Mouse (Mus musculus) induced T-regulatory cell, adult 2 months (primary cell): ENCODE results near the gene Rapgef1.

ENCODE experiments used
- DNase-seq: peaks from one replicate; pipeline ENCODE4 v3.0.0-alpha.2; 2012; ENCODE audit warnings: low read depth

The Rapgef1 gene

DNA sequence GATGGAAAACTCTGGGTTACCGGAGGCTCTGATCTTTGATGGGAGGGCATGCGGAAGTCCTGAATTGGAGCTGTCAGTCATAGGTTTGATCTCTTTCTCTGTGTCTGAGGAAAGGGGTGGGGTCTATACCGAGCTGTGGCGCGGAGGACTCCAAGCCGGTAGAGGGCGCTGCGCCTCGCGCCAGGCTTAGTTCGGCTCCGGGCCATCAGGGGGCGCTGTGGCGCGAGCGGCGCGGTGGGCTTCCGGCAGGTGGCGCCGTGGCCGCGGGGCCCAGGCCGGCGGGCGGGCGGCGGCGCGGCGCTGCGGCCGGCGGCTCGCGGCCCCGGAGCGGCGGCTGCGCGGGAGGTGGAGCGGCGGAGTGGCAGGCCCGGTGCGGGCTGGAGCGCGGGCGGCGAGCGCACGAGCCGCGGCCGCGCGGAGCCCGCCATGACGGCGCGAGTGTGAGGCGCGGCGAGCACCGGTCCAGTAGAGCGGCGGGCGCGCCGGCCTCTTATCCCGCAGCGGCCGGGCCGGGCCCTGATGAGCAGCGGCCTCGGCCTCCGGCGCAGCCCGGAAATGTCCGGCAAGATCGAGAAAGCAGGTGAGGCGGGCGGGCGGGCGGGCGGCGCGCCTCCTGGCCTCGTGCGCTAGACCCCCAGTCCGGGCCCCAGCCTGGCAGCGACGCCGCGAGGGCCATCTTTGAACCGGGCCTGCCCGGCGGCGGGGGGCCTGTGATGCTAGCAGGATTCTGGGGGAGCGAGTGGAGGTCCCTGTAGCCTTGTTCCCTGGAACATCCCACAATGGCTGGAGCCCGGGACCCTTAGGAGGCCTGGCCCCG lies at the start of gene Rapgef1:
Rapgef1 (plus strand) TSS at position 237 of the 817 bp plus-strand sequence.
- DNase-seq, result peak; percentile 92

DNA sequence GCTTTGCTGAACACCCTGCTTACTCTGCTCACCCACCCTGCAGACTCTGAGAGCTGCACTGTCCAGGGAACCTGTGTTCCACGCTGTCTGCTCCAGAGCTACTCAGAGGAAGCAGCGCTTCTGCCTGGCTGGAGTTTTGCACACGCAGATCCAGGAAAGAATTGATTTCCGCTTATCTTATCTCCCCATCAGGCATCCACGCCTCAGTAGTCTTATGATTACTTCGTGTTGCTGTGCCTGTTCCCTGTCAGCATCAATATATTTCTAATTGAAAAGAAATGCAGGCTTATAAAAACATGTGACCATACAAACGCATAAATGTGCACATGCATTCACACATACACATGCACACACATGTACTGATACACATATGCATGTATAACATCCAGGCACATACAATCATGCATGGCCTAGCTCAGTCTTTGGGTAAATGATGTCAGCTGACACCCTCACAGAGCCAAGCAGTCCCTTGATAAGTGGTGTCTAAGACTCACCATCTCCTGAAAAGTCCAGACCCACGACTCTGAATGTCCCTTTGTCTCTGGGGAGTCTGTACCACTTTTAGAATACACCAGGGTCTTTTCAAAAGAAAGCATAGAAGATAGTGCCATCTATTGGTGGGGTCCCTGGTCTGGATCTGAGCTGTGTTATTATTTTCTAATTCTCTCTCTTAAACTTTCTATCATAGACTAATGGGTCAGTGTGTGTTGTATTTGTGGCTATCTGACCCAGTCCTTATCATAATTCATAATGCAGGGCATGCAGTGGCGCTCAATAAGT lies 47.4 kb upstream of the Rapgef1 start:
- no peak for DNase-seq

DNA sequence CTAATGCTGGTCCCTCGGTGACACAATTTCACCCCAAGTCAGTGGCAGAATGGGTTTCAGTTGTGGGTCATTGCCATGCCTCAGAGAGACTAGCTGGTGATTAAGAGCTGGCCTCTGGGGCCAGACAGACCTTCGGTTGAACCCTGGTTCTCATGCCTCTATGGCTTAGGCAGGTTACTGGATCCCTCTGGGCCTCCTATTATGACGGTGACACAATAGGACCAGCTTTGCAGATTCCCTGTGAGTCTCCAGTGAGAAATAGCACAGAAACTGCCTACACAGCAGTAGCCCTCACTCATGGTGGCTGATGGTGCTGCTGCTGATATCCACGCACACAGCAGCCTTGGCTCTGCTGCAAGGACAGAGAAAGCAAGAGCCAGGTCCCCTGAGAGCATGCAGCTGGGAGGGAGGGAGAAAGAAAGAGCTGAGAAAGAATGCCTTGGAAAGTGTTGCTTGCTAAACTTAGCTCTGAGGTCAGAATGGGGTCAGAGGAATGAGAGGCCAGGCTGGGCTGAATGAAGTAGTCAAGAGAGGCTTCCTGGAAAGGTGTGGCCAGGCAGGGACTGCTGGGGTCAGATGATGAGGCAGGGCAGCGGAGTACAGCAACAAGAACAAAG lies 46.6 kb upstream of the Rapgef1 start:
- no peak for DNase-seq

DNA sequence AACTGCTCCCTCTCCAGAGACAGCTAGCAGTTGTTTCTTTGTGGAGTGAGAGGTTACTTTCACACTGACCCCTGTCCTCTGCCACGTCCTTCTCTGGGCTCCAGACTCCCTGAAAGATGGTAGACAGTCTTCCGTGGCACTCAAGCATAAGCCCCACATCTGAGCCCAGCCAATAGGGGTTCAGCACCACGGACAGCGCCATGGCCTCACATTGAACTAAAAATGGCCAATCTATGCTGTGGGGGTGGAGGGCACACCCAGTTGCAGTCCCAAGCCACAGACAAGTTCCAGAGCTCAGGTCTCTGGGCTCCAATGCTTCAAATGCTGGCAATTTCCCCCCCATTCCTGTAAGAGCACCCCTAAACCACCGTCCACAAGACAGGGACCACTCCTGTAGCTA lies 45.9 kb upstream of the Rapgef1 start:
- peak; percentile 77 for DNase-seq

DNA sequence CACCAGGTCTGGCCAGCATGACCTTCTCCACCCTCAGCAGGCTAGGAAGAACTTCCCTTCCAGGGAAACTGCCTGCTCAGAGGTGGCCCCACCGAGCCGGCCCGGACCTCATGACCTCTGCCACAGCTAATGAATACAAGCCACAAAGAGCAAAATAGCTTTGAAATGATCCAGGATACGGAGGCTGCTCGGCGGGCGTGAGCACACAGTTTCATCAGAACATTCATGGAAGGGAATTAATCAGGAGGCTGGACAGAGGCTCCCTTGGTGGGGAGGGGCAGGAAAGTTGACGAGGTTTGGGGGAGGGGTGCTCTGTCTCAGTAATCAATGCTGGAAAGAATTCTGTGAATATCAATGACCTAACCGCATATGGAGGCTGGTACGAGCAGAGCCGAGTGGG lies 45.3 kb upstream of the Rapgef1 start:
- no peak for DNase-seq

DNA sequence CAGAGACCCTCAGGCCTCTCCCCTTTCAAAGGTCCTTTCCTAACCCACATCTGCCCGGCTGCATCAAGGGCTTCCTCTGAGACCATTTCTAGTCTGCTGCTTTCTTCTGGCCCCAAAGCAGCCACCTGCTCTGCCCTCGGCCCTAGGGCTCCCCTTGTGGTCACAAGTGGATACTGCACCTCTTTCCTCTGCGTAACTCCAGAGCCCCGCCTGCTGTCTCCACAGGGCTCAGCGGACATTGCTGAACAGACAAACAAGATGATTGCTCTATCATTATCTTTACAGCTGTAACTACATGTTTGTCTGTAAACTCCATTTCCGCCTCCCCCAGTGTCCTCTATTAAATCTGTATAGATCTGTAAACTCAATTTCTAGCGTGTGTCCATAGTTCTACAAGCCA lies 37.1 kb upstream of the Rapgef1 start:
- DNase-seq, result peak; percentile 80

DNA sequence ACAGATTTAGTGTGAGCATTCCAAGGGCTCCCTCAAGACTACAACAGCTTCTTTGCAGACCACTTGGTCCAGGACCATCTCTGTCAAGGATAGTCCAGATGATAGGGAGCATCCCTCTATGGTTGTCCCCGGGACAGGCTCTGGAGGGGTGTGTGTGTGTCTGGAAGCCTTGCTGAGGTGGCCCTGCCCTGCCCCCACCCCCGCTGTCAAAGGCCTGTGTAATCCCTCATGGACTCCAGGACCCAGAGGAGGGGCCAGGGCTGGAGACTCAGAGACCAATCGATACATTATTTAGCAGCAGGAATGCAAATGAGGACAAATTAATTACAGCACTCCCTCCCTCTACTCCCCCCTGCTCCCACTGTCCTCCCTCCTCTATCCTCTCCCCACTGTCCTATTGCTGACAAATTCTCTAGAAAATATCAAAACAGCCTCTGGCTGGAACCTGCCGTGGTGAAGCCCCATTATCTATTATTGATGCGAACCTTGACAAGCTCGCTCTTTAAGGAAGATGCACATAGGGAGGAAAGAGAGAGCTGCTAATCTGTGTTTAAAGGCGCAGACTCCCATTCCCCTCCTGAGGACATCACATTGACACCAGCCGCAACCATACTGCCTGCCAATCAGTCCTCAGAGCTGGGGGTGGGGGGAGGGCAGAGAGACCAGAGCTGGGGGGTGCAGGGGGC lies 33.4 kb upstream of the Rapgef1 start:
- no peak for DNase-seq

DNA sequence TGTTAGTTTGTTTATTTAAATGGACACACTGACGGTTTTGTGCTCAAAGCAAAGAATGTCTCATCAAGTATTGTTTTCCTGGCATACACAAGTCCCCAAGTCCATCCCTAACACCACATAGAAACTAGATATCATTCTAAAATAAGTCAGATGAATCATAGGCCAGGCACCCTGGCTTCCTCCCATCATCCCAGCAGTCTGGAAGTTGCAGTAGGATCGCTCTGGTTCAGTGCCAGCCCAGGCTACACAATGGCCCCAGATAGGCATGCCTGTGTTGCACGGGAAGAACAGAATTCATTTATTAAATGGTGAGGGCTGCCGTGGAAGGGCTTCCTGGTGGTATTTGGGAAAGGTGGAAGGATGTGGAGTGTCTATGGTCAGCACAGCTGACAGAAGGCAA lies 31.5 kb upstream of the Rapgef1 start:
- DNase-seq, result no peak

DNA sequence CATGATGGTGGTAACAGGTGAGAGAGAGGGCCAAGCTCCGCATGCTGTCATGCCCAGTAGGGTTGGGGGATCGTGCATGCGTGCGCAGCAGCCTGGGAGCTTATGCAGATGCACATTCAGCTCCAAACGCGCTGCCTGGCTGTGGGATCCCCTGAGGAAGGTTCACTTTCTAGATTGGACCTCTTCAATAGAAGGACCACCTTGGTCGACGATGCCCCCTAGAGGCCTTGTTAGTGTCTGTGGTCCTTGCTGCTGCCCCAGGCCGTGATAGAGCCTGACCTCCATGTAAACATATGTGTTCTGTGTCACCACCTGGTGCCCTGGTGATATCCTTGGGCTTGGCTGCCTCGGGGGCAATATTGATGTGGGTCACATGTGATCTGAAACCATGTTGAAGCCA lies 30.3 kb upstream of the Rapgef1 start:
- DNase-seq, result no peak

DNA sequence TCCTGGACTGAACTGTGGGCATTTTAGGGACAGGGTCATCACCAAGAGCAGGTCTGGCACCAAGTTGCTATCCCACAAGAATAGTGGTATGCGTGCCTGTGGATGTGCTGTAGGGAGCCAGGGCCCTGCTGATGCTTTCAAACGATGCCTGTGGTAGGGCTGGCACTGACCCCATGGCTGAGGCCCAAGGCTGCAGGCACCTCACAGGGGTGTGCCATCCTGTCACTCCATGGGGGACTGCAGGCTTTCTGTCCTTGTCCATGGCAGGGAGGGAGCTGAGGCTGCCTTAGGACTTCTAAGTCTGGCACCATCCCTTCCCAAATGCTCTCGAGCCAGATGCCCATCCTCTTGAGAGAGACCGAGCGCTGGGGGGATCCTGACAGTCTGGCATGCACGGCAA lies 27.9 kb upstream of the Rapgef1 start:
- no peak for DNase-seq

DNA sequence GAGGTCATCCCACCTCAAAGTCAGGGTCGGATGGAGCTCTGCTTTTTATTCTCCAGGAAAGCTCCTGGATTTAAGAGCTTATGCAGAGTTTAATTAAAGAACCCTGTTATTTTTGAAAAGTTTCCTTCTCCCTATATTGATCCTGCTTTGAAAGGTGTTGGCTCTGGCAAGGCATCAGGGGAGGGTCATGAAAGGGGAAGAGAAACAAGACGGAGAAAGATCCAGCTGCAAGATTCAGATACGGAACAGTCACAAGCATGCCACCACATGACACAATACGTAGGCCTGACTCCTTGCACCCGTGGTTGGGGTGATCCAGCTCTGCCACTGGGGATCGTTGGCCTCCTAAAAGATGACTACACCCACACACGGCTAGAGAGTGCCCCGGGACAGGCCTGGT lies 27.0 kb upstream of the Rapgef1 start:
- DNase-seq, result no peak

DNA sequence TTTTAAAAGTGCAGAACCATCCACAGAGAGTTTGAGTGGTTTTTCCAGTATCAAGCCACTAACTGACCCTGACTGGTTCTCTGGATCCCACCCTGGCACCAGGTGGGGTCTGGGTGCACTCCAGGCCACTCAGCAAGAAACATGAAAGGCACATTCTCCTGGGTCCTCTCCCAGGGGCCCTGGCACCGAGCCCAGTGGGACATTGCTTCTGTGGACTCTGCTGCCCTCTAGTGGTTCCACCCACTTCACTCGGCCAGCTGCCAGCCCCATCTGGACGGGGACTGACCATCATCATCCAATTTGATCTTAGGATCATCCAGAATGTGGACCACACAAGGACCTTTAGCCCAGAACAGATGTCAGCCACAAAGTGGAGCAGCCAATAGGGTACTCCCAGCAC lies 15.6 kb upstream of the Rapgef1 start:
- peak; percentile 73 for DNase-seq

DNA sequence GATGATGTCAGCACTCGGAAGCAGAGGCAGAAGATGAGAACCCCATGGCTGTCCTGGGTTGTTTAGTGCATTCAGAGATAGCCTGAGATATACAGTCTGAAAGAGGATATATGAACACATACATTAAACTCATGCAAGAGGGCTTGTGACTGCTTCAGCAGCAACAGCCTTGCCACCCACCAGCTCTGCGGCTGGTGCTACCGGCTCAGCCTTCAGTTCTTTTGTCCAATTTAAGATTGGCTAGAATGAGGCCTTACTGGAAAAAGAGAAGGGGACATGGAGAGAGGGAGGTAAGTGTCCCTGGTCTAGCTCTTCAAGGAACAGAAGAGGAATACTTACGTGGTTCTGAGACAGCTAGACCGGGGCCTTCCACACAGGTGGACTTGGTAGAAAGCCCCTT lies 13.9 kb upstream of the Rapgef1 start:
- DNase-seq, result no peak

DNA sequence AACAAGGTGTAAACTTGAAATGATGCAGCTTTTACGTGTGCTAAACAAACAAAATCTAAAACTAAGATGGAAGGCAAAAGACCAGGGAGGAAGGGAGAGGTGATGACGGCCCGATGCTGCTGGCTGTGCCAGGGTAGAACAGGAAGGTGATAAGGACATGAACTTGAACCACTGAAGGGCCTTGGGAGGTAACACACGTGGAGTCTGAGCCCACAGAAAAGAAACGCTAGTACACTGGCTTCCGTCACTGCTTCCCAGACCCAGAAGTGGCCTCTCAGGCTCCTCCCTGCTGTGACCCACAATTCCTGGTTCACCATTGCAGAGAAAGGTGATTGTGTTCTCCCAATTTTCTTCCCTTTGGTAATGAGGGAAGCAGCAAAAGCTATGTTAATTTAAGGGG lies 13.1 kb upstream of the Rapgef1 start:
- no peak for DNase-seq

DNA sequence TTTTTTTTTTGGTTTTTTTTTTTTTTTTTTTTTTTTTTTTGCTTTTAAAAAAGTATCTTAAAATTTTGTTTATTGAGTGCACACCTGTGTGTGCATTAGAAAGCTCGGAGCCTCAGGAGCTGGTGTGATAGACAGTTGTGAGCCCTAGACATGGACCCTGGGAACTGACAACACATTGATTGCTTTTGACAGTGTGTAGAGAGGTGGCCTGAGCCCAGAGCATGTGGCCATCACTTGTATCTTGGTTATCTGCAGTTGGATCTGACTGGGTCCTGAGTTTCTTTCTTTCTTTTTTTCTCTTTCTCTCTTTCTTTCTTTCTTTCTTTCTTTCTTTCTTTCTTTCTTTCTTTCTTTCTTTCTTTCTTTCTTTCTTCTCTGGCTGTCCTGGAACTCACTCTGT lies 2.2 kb upstream of the Rapgef1 start:
- no peak for DNase-seq

DNA sequence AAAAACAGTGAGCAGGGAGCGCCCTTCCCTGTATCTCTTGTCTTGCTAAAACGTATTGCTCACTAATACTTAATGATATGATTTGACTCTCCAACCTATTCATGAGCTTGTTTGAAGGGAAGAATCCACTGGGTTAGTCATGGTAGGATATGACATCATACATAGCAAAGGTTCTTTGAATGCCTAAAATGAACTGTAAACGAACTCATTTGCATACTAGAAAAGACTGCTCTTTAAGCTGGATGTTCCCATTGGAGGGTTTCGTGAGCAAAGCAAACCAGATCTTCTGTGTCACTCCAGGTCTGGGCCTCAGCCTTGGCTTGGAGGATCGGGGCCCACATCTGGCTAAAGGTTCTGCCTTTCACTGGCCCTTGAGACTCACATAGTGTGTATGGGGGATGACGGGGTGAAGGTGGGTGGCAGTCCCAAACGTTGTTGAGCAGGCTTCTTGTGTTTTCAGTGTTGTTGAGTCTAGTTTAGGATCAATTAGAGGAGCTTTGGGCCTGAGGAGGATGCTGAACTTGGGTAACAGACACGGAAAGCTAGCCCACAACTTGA lies 515 bp upstream of the Rapgef1 start:
- no peak for DNase-seq

DNA sequence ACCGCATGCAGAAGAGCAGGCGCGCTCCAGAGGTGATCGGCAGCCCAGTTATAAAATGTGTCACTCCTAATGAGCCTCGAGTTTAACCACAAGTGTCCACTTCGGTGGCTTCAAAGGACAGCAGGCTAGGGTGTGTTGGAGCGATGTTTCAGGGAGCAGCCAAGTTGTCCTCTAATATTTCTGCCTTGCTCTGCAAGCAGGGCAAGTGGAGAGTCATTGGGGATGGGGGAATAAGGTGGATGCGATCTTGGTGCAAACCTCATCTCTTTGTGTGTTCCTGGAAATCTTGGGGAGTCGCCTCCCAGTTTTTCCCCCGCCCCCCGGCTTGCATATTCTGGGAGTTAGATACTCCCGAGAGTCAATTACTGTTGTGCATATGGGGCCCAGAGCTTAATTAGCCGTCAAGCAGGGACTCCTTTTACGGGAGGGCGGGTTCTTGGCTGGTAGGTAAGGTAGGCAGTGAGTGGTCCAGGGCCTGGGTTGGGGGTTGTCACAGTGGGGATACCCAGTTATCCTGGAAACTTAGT lies 844 bp downstream of the Rapgef1 start:
- peak; percentile 74 for DNase-seq

DNA sequence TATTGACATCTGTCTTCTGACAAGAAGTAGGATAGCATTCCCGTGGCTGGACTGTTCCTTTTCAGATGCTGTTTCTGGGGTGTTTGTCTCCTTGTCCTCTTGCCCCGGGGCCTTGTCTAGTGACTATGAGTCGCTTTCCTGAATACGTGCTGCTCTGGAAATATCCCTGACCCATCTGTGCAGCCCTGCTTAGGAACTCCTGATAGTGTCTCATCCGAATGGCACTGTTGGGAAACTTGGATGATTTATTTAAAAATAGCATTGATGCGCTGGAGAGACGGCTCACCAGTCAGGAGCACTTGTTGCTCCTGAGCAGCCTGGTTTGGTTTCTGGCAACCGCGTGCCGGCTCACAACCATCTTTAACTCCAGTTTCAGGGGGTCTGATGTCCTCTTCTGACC lies 1.6 kb downstream of the Rapgef1 start:
- DNase-seq, result peak; percentile 52

DNA sequence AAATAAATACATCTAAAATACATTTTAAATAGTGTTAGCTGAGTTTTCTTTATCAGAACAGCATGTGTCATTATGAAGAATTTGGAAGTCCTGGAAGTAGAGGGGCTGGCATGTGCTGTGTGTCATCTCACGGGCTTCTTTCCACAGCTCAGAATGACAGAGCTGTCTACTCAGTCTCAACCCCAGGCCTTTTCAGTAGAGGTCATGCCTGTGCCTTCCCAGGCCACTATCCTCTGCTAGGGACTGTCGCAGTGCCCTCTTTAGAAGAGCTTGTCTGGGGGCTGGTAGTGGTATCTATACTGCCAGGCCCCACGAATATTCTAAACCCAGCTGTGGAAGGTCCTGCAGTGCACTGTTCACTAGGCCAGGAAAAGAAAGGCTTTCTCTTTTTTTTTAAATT lies 2.1 kb downstream of the Rapgef1 start:
- DNase-seq, result peak; percentile 42

DNA sequence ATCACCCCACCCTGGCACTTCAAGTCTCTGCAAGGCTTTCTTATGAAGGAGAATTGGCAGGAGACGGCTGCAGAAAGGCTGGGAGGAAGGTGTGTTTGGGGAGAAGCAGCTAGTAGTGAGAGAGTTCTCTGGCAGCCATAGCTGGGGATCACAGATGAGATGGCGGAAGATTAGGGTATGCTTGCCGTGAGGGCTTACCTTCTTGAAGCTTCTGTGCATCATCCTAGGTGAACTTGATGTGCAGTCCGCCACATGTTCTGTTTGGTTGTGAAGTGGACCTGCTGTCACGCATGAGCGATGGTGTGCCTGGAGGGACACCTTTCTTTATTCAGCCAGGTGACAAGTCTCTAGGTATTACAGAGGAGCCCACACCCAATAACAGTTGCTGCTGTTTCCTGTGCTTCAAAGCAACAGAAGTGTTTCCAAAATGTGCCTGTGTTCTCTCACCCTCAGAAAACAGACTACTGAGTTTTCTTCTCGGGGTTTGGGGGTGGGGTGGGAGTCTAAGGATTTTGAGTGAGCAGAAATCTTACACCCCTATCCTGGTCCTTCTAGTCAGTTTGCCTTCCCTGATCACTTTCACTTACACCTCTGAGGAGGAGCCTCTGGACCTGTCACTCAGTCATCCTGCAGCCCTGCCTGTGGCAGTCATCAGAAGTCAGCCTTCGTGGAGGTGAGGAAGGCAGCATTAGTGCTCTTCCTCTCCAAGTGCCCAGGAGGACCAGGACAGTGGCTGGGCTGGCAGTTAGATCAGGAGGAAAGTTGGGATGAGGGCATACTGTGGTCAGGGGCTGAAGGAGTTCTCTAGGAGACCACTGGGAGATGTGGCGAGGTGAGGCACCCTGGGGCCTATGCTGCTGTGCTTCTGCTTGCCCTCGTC lies 2.8 kb downstream of the Rapgef1 start:
- peak; percentile 80 for DNase-seq
